Mouse (Mus musculus) adrenal gland, postnatal 25 days (tissue): Measurements from ENCODE around the gene Myo19. TPM values are rescaled to one million over a fixed set of nuclear protein-coding genes. Genes with fewer than 3 reads are reported as not detected.
"Not testable (repeated sequence)": the region's sequence is repeated elsewhere in the genome, so short reads cannot be mapped to it uniquely, and the experiment has no call there.

ENCODE experiments used
- DNase-seq: peaks from one replicate; pipeline ENCODE4 v3.0.0; 2021; ENCODE audit warnings: mixed read lengths
- long read RNA-seq: library from polyadenylated mRNA; stranded (forward); transcript quantifications from one replicate; pipeline ENCODE4 v2.0.0, GENCODE M21; 2021
- total RNA-seq: library from RNA; stranded (reverse); gene quantifications from 2 replicates; pipeline ENCODE4 v1.2.3, GENCODE M21; 2021

The Myo19 gene
- total RNA-seq = 14.5 and 15.9 TPM in 2 replicates
- long read RNA-seq, partial matches to known transcripts = 3 of 4 reads
- long read RNA-seq, other reads (novel, unspliced or antisense) = 1 of 4 reads

- DNase-seq = peak; percentile 86
These were observed at the start of gene Myo19, which contains the start of gene Pigw for GRCm38 (mm10) chr11:84879772-84880464. Gene Myo19, plus strand, starts transcription at chr11:84880148. Gene Pigw, minus strand, starts transcription at chr11:84880285.

- DNase-seq = no peak
These were observed 40.6 kb upstream of the Myo19 start for GRCm38 (mm10) chr11:84839330-84839729.

DNA sequence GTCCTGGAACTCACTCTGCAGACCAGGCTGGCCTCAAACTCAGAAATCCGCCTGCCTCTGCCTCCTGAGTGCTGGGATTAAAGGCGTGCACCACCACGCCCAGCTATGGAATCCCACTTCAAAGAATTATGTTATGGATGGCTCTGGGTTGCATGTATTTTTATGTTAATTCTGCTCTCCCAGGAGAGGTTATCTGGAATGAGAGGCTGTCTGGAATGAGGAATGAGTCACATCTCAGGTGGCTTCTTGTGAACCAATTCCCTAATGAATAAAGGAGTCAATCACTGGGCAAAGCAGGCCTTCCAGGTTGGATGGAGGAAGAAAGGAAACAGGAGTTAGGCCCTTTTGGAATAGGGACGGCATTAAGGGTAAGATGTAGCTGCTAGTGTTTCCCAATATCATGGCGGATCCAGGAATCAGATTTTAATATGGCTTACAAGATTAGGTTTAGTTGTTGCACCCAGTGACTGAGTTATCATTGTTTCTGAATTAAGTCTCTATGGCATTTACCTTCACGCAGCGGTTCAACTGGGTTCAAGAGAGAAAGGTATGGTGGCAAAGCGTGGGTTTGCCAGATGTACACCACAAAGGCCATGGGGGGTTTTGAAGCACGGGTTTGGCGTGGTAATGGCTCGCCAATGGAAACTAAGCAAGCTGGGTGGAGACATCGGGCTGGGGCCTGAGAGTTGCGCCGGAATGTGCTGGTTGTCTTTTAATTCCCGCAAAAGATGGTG lies 33.0 kb upstream of the Myo19 start:
- DNase-seq = no peak

- DNase-seq = peak; percentile 66
These were observed 32.4 kb upstream of the Myo19 start for GRCm38 (mm10) chr11:84847475-84848090.

DNA sequence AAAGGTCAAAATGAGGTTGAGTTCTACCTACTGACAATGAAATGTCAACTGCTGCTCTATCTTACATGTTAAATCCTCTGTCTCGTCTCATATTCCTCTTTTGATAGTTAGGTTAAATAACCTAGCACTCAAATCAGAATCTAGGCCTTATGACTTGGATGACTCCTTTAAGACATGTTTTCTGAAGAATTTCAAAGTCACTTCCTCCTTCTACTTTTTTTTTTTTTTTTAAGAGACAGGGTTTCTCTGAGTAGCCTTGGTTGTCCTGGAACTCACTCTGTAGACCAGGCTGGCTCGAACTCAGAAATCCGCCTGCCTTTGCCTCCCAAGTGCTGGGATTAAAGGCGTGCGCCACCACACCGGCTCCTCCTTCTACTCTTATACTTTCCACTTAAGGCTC lies 24.7 kb upstream of the Myo19 start:
- no peak for DNase-seq

GRCm38 (mm10) chr11:84865268-84865667 lies 14.7 kb upstream of the Myo19 start:
- DNase-seq = no peak

GRCm38 (mm10) chr11:84867586-84867985 lies 12.4 kb upstream of the Myo19 start:
- DNase-seq = no peak

- DNase-seq = no peak
These were observed 11.1 kb upstream of the Myo19 start for GRCm38 (mm10) chr11:84868786-84869259.

DNA sequence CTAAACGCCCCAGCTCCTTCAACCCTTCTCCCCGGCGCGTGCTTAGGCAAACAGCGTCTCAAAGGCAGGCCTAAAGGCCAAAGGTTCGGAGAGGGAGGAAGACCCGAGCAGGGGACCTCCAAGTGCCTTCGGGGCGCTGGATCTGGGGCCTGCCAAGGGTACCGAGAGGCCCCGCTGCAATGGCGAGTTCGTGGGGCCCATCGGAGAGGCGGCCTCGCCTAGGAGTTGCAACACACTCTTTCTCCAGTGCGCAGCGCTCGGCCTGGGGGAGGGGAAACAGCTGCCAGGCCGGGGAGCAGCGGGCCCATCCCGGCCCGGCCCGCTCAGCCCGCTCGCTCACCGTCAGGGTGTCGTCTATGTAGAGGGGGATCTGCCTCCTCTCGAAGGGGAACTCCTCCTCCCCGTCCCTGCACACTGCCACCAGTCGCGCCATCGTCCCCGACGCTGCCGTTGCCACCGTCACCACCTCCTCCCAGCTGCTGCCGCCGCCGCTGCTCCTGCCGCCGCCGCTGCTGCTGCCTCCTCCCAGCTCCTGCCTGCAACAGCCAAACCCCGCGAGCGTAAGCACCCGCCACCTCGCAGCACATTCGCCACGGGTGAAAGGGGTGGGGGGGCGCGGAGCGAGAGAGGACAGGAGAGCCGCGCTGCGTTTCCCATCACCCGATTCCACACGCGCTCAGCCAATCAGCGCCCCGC lies 10.3 kb upstream of the Myo19 start:
- DNase-seq = peak; percentile 94

- peak; percentile 95 for DNase-seq
These were observed 9.5 kb upstream of the Myo19 start, which contains the start of gene Ggnbp2 for GRCm38 (mm10) chr11:84870337-84871043. Gene Ggnbp2, minus strand, starts transcription at chr11:84870817.

DNA sequence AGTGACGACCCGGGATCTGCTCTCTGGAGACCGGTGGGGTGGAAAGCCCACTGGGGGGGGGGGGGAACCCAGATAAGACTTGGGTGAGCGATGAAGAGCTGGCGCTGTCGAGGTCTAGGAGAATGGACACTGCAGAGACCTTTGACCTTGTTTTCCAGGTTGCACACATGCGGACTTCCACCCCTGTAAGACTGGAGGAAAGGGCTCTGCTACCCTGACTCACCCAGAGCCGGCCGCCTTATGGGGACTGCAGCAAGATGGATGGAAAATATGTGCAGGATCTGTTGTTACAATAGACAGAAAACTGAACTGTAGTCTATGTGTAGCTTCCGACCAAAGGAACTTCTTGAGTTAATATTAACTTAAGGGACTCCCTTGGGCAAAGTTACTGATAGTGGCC lies 8.9 kb upstream of the Myo19 start:
- DNase-seq = no peak

GRCm38 (mm10) chr11:84871548-84872069 lies 8.3 kb upstream of the Myo19 start:
- DNase-seq = no peak

GRCm38 (mm10) chr11:84873042-84873833 lies 6.7 kb upstream of the Myo19 start:
- DNase-seq = no peak

DNA sequence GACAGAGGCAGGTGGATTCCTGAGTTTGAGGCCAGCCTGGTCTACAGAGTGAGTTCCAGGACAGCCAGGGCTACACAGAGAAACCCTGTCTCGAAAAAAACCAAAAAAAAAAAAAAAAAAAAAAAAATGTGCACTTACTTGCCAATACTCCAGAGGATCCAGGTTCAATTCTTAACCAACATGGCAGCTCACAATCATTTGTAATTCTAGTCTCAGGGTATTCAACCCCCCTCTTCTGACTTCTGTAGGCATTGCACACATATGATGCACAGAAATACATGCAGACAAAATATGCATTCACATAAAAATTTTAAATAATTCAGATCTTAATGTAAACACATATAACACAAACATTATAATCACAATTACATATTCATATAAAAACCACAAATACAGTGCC lies 3.9 kb upstream of the Myo19 start:
- DNase-seq = not testable (repeated sequence)

- DNase-seq = no peak
These were observed 759 bp upstream of the Myo19 start for GRCm38 (mm10) chr11:84879007-84879771.

GRCm38 (mm10) chr11:84880465-84880961 lies 565 bp downstream of the Myo19 start:
- peak; percentile 53 for DNase-seq

DNA sequence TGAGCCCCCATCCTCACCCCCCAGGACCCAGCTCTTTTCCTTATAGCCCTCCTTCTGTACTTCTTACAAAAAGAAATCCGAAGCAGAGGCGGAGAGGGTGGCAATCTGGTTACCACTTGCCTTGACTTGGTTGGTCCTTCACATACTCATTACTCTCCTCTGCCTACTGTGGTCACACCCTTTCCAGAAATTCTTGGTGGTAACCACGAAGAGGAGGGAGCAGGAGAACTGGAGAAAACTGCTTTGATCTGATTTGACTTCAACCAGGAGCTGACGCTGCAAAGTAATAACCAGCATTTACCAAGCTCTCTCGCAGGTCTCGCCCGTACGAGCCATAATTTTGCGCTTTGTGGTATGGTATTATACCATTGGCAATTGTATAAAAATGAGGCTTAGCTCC lies 1.0 kb downstream of the Myo19 start:
- no peak for DNase-seq

DNA sequence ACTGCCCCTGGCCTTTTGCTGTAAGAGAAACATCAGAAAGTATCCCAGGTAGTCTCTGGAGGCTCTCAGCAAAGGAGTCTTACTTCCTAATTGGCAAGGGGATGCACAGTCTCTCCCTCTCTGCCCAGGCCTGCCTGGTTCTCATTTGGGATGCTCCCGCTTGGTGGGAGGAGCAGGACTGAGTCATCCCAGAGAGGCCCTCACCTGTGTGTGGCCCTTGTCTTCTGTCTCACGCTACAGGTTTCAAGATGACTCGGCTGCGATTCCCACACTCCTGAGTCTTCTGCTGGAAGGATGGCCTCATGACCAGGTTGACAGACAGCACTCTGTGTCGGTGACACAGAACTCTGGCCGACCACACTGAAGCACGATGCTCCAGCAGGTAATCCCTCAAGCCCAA lies 2.4 kb downstream of the Myo19 start:
- DNase-seq = no peak

DNA sequence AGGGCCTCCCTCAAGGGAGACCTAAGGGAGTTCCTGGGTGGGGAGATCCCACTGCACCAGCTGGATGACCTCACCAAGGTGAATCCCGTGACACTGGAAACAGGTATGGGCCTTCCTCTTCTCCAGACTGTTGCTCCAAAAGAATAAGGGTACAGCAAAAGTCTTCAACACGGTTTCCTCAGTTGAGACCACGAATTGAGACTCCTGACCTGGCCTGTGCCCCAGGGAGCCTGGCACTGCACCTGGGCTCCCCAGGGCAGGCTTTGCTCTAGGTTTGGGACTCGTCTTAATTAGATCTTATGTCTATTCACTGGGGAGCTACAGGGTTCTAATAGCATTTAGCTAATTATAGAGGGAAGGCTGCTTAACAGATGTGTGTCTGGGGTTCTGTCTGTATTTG lies 5.3 kb downstream of the Myo19 start:
- DNase-seq = no peak
